Mouse (Mus musculus) midbrain, embryonic 13.5 days (tissue): ENCODE measurements around the gene Mum1. TPM values are rescaled to one million over a fixed set of nuclear protein-coding genes. Genes with fewer than 3 reads are reported as not detected.
A peak's percentile ranks its signal among the peaks of the same experiment; 100 is the strongest.

Experiments used
- microRNA-seq: library from miRNA; unstranded; fragments of <30 nt; microRNA quantifications from one replicate; pipeline ENCODE4, GENCODE M21; 2016
- polyA plus RNA-seq: library from polyadenylated mRNA; unstranded; fragments of >200 nt; fragmentation: Nextera tagmentation; extraction: Ambion mirVana; gene quantifications from 2 replicates; pipeline ENCODE4 v1.2.1, GENCODE M21; 2015

The Mum1 gene
- polyA plus RNA-seq, 1 experiment from 2014 or later = 98.4 TPM

Small RNAs within 50 kb of the gene (microRNA-seq; reads per million reads assigned to microRNA genes)
- 2.3 reads per million, percentile 5 among the genes with 10 or more reads in this experiment for gene Mir6911

Other genes with a start within 250 kb of the Mum1 start
- 13.7 and 16.7 TPM in 2 replicates for gene Tmem259, start 242.1 kb upstream of the Mum1 start, polyA plus RNA-seq
- 29.5 and 37.1 TPM in 2 replicates for gene Cnn2, start 237.8 kb upstream of the Mum1 start, polyA plus RNA-seq
- gene Abca7, start 229.9 kb upstream of the Mum1 start, polyA plus RNA-seq = 5.4 and 5.8 TPM in 2 replicates
- gene Arhgap45, start 209.8 kb upstream of the Mum1 start, polyA plus RNA-seq = 1.5 and 1.6 TPM in 2 replicates
- 159 and 174 TPM in 2 replicates for gene Polr2e, start 186.6 kb upstream of the Mum1 start, polyA plus RNA-seq
- gene Gpx4, start 179.3 kb upstream of the Mum1 start, polyA plus RNA-seq = 498 and 532 TPM in 2 replicates
- 13.4 and 15.3 TPM in 2 replicates for gene Sbno2, start 120.9 kb upstream of the Mum1 start, polyA plus RNA-seq
- gene Stk11, start 110.6 kb upstream of the Mum1 start, polyA plus RNA-seq = 17.7 and 20.7 TPM in 2 replicates
- gene Atp5d, start 87.8 kb upstream of the Mum1 start, polyA plus RNA-seq = 391 and 394 TPM in 2 replicates
- gene Cbarp, start 85.6 kb upstream of the Mum1 start, polyA plus RNA-seq = 40.6 and 45.3 TPM in 2 replicates
- 35.9 and 40.6 TPM in 2 replicates for gene Midn, start 78.2 kb upstream of the Mum1 start, polyA plus RNA-seq
- gene Cirbp, start 60.4 kb upstream of the Mum1 start, polyA plus RNA-seq = 354 and 412 TPM in 2 replicates
- gene 1600002K03Rik, start 53.5 kb upstream of the Mum1 start, polyA plus RNA-seq = 11.9 and 14.5 TPM in 2 replicates
- 34.5 and 41.3 TPM in 2 replicates for gene Efna2, start 47.0 kb upstream of the Mum1 start, polyA plus RNA-seq
- 244 and 265 TPM in 2 replicates for gene Ndufs7, start 22.7 kb downstream of the Mum1 start, polyA plus RNA-seq
- 20.9 and 22.3 TPM in 2 replicates for gene Gamt, start 34.6 kb downstream of the Mum1 start, polyA plus RNA-seq
- 62.9 and 66.1 TPM in 2 replicates for gene Dazap1, start 35.1 kb downstream of the Mum1 start, polyA plus RNA-seq
- 631 and 653 TPM in 2 replicates for gene Rps15, start 66.0 kb downstream of the Mum1 start, polyA plus RNA-seq
- gene Apc2, start 69.5 kb downstream of the Mum1 start, polyA plus RNA-seq = 182 and 209 TPM in 2 replicates
- 27.8 and 33.4 TPM in 2 replicates for gene 2310011J03Rik, start 94.1 kb downstream of the Mum1 start, polyA plus RNA-seq
- gene Pcsk4, start 103.1 kb downstream of the Mum1 start, polyA plus RNA-seq = 1.9 and 2.1 TPM in 2 replicates
- gene Reep6, start 103.5 kb downstream of the Mum1 start, polyA plus RNA-seq = 3.0 and 3.1 TPM in 2 replicates
- 0.39 and 0.61 TPM in 2 replicates for gene Adamtsl5, start 122.0 kb downstream of the Mum1 start, polyA plus RNA-seq
- 0.96 and 1.3 TPM in 2 replicates for gene Plk5, start 130.0 kb downstream of the Mum1 start, polyA plus RNA-seq
- 15.9 and 18.6 TPM in 2 replicates for gene Mex3d, start 161.2 kb downstream of the Mum1 start, polyA plus RNA-seq
- 243 and 257 TPM in 2 replicates for gene Mbd3, start 173.1 kb downstream of the Mum1 start, polyA plus RNA-seq
- gene Uqcr11, start 180.4 kb downstream of the Mum1 start, polyA plus RNA-seq = 518 and 572 TPM in 2 replicates
- 67.7 and 82.3 TPM in 2 replicates for gene Tcf3, start 207.2 kb downstream of the Mum1 start, polyA plus RNA-seq